Mouse (Mus musculus) heart, postnatal 25 days (tissue): ENCODE results near the gene Ap2m1. TPM values are rescaled to one million over a fixed set of nuclear protein-coding genes. Genes with fewer than 3 reads are reported as not detected.
A peak's percentile ranks its signal among the peaks of the same experiment; 100 is the strongest.

Experiments used
- DNase-seq: peaks from one replicate; pipeline ENCODE4 v3.0.0; 2022; ENCODE audit warnings: low spot score
- intact Hi-C: fragments of 180-260 bp; cut with DNase I; formaldehyde crosslinking; loops from one replicate; pipeline ENCODE4 v1.15.1; 2025
- total RNA-seq, 2 experiments: library from RNA; stranded (reverse); gene quantifications; 2 replicates each; pipeline ENCODE4 v1.2.3; 2021

Ap2m1 gene
- total RNA-seq, 2 experiments from 2014 or later, result 201 to 215 TPM

DNA sequence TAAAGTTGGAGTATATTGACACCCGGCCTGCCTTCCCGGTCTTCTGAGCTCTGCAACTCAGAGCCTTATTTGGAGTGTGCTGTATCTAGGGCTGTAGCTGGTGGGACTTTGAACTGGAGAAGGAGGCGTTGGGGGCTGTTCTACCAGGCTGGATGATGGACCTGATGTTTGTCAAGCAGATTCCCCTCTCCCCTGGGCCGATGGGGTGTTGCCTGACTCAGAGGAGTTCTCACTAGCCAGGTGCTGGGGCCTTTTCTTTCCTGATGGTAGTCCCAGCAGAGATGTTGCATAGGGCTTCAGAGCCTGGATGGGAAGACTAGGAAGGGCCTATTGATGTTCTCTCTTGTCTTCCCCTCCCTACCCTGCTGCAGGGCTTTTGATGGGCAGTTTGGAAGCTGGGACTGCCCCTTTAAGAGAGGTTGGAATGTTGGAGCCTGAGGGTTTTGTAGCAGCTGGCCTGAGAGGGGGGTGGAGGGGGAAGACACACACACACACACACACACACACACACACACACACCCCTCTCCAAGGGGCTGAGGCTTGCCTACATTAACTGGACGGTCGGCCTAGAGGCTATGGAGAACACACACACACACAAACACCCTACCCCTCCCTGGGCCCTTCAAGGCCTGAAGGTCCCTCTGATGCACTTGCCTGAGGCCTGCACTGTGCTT, 17.4 kb upstream of the Ap2m1 start:
- intact Hi-C loops, result loop anchor here (2.0 to 5.0 kb wide), 2 partner anchors 15 to 94 kb away; partner anchors contain the start of genes Alg3, Eef1akmt4 and Gm49333
- no peak for DNase-seq

GRCm38 (mm10) chr16:20523886-20524285, 11.4 kb upstream of the Ap2m1 start:
- intact Hi-C loops, result no loop called here
- DNase-seq, result no peak

GRCm38 (mm10) chr16:20528779-20529178, 6.5 kb upstream of the Ap2m1 start:
- intact Hi-C loops, result no loop called here
- DNase-seq, result no peak

- intact Hi-C loops, result no loop called here
- DNase-seq, result no peak
These were observed 5.9 kb upstream of the Ap2m1 start for GRCm38 (mm10) chr16:20529375-20529774.

DNA sequence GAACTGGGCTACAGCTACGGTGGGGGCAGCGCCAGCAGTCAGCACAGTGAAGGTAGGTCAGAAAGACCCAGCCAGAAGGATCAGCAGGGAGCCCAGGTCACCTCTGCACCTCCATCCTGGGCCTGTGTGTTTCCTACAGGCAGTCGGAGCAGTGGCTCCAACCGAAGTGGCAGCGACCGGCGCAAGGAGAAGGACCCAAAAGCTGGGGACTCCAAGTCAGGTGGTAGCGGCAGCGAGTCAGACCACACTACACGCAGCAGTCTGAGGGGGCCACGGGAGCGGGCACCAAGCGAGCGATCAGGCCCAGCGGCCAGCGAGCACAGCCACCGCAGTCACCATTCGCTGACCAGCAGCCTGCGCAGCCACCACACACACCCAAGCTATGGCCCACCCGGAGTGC, 4.3 kb upstream of the Ap2m1 start:
- intact Hi-C loops, result no loop called here
- no peak for DNase-seq

- no peak for DNase-seq
- intact Hi-C loops, result loop anchor here (5.0 kb wide), 1 partner anchor 183 kb away; the partner anchor contains the start of genes Clcn2 and Polr2h
These were observed 522 bp upstream of the Ap2m1 start for GRCm38 (mm10) chr16:20534617-20535295.

DNA sequence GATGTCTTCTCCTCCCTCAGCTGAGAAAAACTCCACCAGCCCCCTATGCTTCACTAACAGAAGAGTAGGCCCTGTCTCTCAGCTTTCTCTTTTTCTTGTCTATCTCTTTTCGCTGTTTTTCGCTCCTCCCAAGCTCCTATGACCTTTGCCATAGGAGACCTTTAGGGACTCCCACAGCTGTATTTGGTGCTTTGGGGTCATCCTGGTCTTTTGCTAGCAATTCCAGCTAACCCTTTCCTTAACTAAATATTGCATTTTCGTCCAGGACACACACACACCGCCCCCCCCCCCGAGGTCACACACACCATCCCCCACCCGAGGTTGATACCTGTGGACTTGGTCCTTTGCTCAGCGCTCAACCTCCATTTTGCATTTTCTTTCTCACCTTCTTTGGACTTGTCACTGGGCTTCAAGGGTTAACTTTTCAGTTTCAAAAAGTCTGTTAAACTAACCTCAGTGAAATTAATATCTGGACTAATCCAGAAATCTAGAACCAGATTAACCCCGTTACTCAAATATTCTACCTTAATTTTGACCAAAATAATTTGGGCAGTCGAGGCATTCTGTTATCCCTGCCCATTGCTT, 895 bp downstream of the Ap2m1 start:
- intact Hi-C loops, result loop anchor here (5.0 kb wide), 1 partner anchor 181 kb away; the partner anchor contains the start of genes Clcn2 and Polr2h

DNA sequence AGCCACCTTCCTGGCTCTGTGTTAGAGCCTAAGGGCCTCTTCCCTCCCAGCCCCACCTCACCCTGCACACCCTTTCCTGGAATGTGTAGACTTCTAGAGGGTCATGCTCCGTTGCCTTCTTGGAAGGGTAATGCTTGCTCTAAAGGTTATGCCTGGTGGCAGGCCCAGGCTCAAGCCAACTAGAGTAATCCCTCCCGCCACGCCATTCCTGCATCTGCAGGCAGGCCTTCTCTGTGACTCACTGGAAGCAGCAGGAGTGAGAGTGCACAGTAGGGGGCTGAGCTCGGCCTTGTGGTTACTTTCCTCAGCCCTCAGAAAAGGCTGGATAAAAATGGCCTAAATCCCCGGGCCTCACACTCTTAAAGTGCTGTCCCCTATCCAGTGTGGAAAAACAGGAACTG, 1.8 kb downstream of the Ap2m1 start:
- DNase-seq, result no peak
- intact Hi-C loops, result loop anchor here (5.0 kb wide), 1 partner anchor 180 kb away; the partner anchor contains the start of genes Clcn2 and Polr2h

More for the DNA sequence above, 895 bp downstream of the Ap2m1 start:
- DNase-seq, result no peak

DNA sequence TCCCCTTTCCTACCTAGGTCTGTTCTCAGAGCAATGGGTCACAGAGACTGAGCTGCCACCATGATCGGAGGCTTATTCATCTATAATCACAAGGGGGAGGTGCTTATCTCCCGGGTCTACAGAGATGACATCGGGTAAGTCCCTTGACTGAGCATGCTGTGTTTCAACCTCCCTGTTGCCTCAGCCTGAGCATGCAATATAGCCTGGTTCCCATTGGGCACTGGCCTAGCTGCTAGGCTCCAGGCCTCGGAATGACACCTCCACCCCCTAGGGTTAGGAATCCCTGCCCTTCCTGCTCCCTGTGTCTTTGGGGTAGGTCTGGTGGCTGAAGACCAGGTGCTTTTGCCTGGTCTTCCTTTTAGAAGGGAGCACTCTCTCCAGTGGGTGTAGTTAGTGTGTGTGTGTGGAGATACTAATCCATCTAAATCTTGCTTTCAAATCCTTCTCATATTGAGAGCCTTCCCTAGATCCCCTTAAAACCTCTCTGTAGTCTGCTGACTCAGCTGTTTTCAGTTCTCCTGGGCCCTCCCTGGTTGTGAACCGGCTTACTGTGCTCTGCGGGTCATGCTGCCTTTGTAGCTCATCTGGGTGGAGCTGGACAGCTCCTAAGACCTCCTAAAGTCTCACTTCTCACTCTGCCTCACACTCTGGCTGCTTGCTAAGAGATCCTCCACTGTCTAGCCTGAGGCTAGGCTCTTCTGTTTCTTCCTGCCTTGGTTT, 2.5 kb downstream of the Ap2m1 start:
- intact Hi-C loops, result loop anchor here (5.0 kb wide), 1 partner anchor 180 kb away; the partner anchor contains the start of genes Clcn2 and Polr2h
- DNase-seq, result no peak

GRCm38 (mm10) chr16:20539649-20540048, 4.4 kb downstream of the Ap2m1 start:
- intact Hi-C loops, result loop anchor here (5.0 kb wide), 1 partner anchor 178 kb away; the partner anchor contains the start of genes Clcn2 and Polr2h
- no peak for DNase-seq

DNA sequence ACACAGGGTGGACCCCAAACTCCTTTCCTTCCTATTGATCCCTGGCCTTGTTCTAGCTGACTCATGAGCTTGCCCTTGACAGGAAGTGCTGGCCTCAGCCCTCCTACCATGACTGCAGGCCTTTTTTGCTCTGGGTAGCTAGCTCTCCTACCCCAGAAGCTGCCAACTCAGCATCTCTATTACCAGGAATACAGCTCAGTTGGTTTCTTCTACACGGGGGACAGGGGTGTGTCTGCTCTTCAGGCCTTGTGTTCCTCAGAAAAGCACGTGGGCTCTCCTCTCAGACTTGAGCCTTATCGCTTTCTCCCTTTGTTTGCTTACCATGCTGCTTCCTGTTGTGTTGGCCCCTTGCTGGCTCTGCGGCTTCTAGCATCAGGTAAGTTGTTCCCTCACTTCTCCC, 5.2 kb downstream of the Ap2m1 start:
- intact Hi-C loops, result no loop called here

DNA sequence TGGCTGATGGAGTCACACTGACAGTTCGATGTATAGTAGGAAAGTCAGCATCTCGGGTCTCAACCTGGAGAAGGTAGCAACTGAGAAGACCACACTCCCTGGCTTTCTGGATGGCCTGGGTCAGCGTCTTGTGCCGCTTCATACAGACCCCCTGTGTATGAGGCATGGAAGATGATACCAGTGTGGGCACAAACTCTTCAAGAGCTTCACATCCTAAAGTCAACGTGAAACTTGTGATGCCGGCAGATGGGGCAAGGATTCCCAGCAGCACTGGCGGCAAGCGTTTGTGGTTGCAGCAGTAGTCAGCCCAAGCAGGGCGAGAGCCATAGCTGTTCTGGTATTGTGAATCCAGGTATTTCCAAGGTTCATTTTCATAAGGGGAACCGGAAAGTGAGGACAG, 10.4 kb downstream of the Ap2m1 start:
- intact Hi-C loops, result loop anchor here (5.0 kb wide), 2 partner anchors 48 to 97 kb away; partner anchors contain the start of gene Eif2b5
- DNase-seq, result no peak

More for the DNA sequence above, 5.2 kb downstream of the Ap2m1 start:
- DNase-seq, result no peak

GRCm38 (mm10) chr16:20547423-20547822, 12.1 kb downstream of the Ap2m1 start:
- intact Hi-C loops, result loop anchor here (5.0 kb wide), 2 partner anchors 50 to 95 kb away; partner anchors contain the start of gene Eif2b5
- DNase-seq, result no peak

GRCm38 (mm10) chr16:20548096-20548948, 13.0 kb downstream of the Ap2m1 start, which contains the start of gene Abcf3:
Gene Abcf3, plus strand, starts transcription at chr16:20548577.
- DNase-seq, result peak; percentile 97
- intact Hi-C loops, result loop anchor here (5.0 kb wide), 2 partner anchors 51 to 94 kb away; partner anchors contain the start of gene Eif2b5

- intact Hi-C loops, result loop anchor here (5.0 kb wide), 2 partner anchors 52 to 93 kb away; partner anchors contain the start of gene Eif2b5
- DNase-seq, result no peak
These were observed 13.9 kb downstream of the Ap2m1 start for GRCm38 (mm10) chr16:20549161-20549560.

GRCm38 (mm10) chr16:20551691-20552090, 16.4 kb downstream of the Ap2m1 start:
- DNase-seq, result no peak
- intact Hi-C loops, result loop anchor here (5.0 kb wide), 1 partner anchor 66 kb away; no protein-coding TSS in a partner anchor

GRCm38 (mm10) chr16:20552594-20552993, 17.3 kb downstream of the Ap2m1 start:
- intact Hi-C loops, result loop anchor here (5.0 kb wide), 1 partner anchor 65 kb away; no protein-coding TSS in a partner anchor
- no peak for DNase-seq

- intact Hi-C loops, result loop anchor here (5.0 kb wide), 1 partner anchor 62 kb away; no protein-coding TSS in a partner anchor
These were observed 19.7 kb downstream of the Ap2m1 start for GRCm38 (mm10) chr16:20555000-20555399.

More at GRCm38 (mm10) chr16:20555000-20555399, 19.7 kb downstream of the Ap2m1 start:
- DNase-seq, result no peak
